Mouse (Mus musculus): ENCODE measurements around the gene Mrps2. TPM values are rescaled to one million over a fixed set of nuclear protein-coding genes. Genes with fewer than 3 reads are reported as not detected.
"Not testable (repeated sequence)": the region's sequence is repeated elsewhere in the genome, so short reads cannot be mapped to it uniquely, and the experiment has no call there.

Gene Mrps2
- polyA plus RNA-seq, 1 experiment from 2014 or later: 52.7 TPM

GRCm38 (mm10) chr2:28506291-28506690 lies 38.4 kb downstream of the Mrps2 start:
- H3K27me3 ChIP-seq (ENCODE audit: control insufficient read depth, insufficient read depth, low read depth, low read length): no peaks in the 10 kb centered on the region
- H3K36me3 ChIP-seq (ENCODE audit: control insufficient read depth, insufficient read depth, low read length): no peaks in the 10 kb centered on the region
- ATAC-seq (ENCODE audit: low read depth): no peak
- no peak overlapping the region for H3K4me3 ChIP-seq (ENCODE audit: low read length)
- 80% methylated on average over 6 of the region's 6 CpGs for WGBS
- H3K9ac ChIP-seq (ENCODE audit: low read length): no peak overlapping the region
- no peaks in the 10 kb centered on the region for H3K4me1 ChIP-seq (replicated peaks; ENCODE audit: control insufficient read depth, insufficient read depth, low read length)
- H3K27ac ChIP-seq (ENCODE audit: low read length): no peak overlapping the region
- no peak overlapping the region for H3K4me2 ChIP-seq (ENCODE audit: low read depth, low read length)
- H3K9me3 ChIP-seq (ENCODE audit: control insufficient read depth, low read length): no peaks in the 10 kb centered on the region

DNA sequence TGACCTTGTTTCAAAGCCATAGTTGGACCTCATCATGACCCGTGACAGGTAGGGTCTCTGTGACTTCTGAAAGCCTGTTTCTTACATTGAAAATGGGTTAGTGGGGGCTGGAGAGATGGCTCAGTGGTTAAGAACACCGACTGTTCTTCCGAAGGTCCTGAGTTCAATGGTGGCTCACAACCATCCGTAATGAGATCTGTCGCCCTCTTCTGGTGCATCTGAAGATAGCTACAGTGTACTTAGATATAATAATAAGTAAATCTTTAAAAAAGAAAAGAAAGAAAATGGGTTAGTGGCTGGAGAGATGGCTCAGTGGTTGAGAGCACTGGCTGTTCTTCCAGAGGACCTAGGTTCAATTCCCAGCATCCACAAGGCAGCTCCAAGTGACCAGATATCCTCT lies 43.7 kb downstream of the Mrps2 start:
- not testable (repeated sequence) for H3K4me3 ChIP-seq (ENCODE audit: low read length); H3K9me3 ChIP-seq (ENCODE audit: control insufficient read depth, low read length); H3K9ac ChIP-seq (ENCODE audit: low read length); H3K36me3 ChIP-seq (ENCODE audit: control insufficient read depth, insufficient read depth, low read length); H3K27me3 ChIP-seq (ENCODE audit: control insufficient read depth, insufficient read depth, low read depth, low read length); ATAC-seq (ENCODE audit: low read depth); H3K4me2 ChIP-seq (ENCODE audit: low read depth, low read length); H3K27ac ChIP-seq (ENCODE audit: low read length)
- 45% methylated on average over 5 of the region's 5 CpGs for WGBS
- peaks cover 11% of the 10 kb centered on the region for H3K4me1 ChIP-seq (replicated peaks; ENCODE audit: control insufficient read depth, insufficient read depth, low read length)

- Histone ChIP-seq H3K9me3 (ENCODE audit: control insufficient read depth, low read length) (no peaks in the 10 kb centered on the region), H3K36me3 (ENCODE audit: control insufficient read depth, insufficient read depth, low read length) (no peaks in the 10 kb centered on the region), H3K4me3 (ENCODE audit: low read length) (peak within 1 kb of the TSS; percentile 74), H3K27me3 (ENCODE audit: control insufficient read depth, insufficient read depth, low read depth, low read length) (no peaks in the 10 kb centered on the region), H3K9ac (ENCODE audit: low read length) (peak within 1 kb of the TSS; percentile 86), H3K4me2 (ENCODE audit: low read depth, low read length) (peak within 1 kb of the TSS; percentile 98), H3K27ac (ENCODE audit: low read length) (peak within 1 kb of the TSS; percentile 67), H3K4me1 (replicated peaks; ENCODE audit: control insufficient read depth, insufficient read depth, low read length) (peaks cover 11% of the 10 kb centered on the region)
- ATAC-seq (ENCODE audit: low read depth): peak; percentile 76
- WGBS: under 1% methylated on average over 46 of the region's 71 CpGs
These were observed 45.0 kb downstream of the Mrps2 start, which contains the start of gene Ralgds for GRCm38 (mm10) chr2:28512798-28513401. Gene Ralgds (plus strand): TSS chr2:28513125.

GRCm38 (mm10) chr2:28513431-28514370 lies 45.8 kb downstream of the Mrps2 start:
- Histone ChIP-seq H3K27ac (ENCODE audit: low read length) (peak overlapping the region; percentile 67), H3K4me1 (replicated peaks; ENCODE audit: control insufficient read depth, insufficient read depth, low read length) (peaks cover 11% of the 10 kb centered on the region), H3K9ac (ENCODE audit: low read length) (peak overlapping the region; percentile 86), H3K27me3 (ENCODE audit: control insufficient read depth, insufficient read depth, low read depth, low read length) (no peaks in the 10 kb centered on the region), H3K4me3 (ENCODE audit: low read length) (peak overlapping the region; percentile 74), H3K9me3 (ENCODE audit: control insufficient read depth, low read length) (no peaks in the 10 kb centered on the region), H3K36me3 (ENCODE audit: control insufficient read depth, insufficient read depth, low read length) (no peaks in the 10 kb centered on the region), H3K4me2 (ENCODE audit: low read depth, low read length) (peak overlapping the region; percentile 98)
- ATAC-seq (ENCODE audit: low read depth): peak; percentile 53
- WGBS: 6% methylated on average over 37 of the region's 47 CpGs

- Histone ChIP-seq H3K4me2 (ENCODE audit: low read depth, low read length) (peak overlapping the region; percentile 98), H3K4me3 (ENCODE audit: low read length) (peak overlapping the region; percentile 74), H3K27me3 (ENCODE audit: control insufficient read depth, insufficient read depth, low read depth, low read length) (no peaks in the 10 kb centered on the region), H3K4me1 (replicated peaks; ENCODE audit: control insufficient read depth, insufficient read depth, low read length) (peaks cover 11% of the 10 kb centered on the region), H3K9me3 (ENCODE audit: control insufficient read depth, low read length) (no peaks in the 10 kb centered on the region), H3K9ac (ENCODE audit: low read length) (peak overlapping the region; percentile 86), H3K27ac (ENCODE audit: low read length) (no peak overlapping the region), H3K36me3 (ENCODE audit: control insufficient read depth, insufficient read depth, low read length) (no peaks in the 10 kb centered on the region)
- WGBS: 19% methylated on average over 5 of the region's 5 CpGs
- ATAC-seq (ENCODE audit: low read depth): peak; percentile 21; the same call in 1 of the 2 replicates
These were observed 46.6 kb downstream of the Mrps2 start for GRCm38 (mm10) chr2:28514489-28514888.

GRCm38 (mm10) chr2:28517206-28517909 lies 49.5 kb downstream of the Mrps2 start:
- peak; percentile 29; the same call in 1 of the 2 replicates for ATAC-seq (ENCODE audit: low read depth)
- no peak overlapping the region for H3K9ac ChIP-seq (ENCODE audit: low read length)
- no peak overlapping the region for H3K4me3 ChIP-seq (ENCODE audit: low read length)
- H3K27me3 ChIP-seq (ENCODE audit: control insufficient read depth, insufficient read depth, low read depth, low read length): no peaks in the 10 kb centered on the region
- peaks cover 11% of the 10 kb centered on the region for H3K4me1 ChIP-seq (replicated peaks; ENCODE audit: control insufficient read depth, insufficient read depth, low read length)
- no peak overlapping the region for H3K4me2 ChIP-seq (ENCODE audit: low read depth, low read length)
- no peaks in the 10 kb centered on the region for H3K36me3 ChIP-seq (ENCODE audit: control insufficient read depth, insufficient read depth, low read length)
- no peak overlapping the region for H3K27ac ChIP-seq (ENCODE audit: low read length)
- 48% methylated on average over 5 of the region's 5 CpGs for WGBS
- H3K9me3 ChIP-seq (ENCODE audit: control insufficient read depth, low read length): no peaks in the 10 kb centered on the region

DNA sequence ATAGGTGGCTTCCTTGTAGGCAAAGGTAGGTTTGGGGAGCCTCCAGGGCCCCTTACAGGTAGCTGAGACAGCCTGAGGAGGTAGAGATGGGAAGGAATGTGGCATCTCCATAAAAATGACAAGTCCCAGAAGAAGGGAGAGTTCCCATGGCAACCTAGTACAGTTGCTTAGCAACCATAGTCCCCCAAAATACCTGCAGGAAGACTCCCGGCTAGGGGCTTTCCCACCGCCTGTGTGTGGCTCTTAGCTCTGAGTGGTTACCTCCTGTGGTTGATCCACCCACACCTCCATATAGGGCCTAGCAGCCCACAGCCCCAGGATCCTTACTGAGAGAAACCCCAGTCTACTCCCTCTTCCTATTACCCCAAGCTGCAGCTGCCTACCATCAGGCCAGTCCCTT lies 50.4 kb downstream of the Mrps2 start:
- no peak overlapping the region for H3K27ac ChIP-seq (ENCODE audit: low read length)
- no peaks in the 10 kb centered on the region for H3K27me3 ChIP-seq (ENCODE audit: control insufficient read depth, insufficient read depth, low read depth, low read length)
- no peak overlapping the region for H3K4me3 ChIP-seq (ENCODE audit: low read length)
- H3K4me2 ChIP-seq (ENCODE audit: low read depth, low read length): no peak overlapping the region
- no peaks in the 10 kb centered on the region for H3K36me3 ChIP-seq (ENCODE audit: control insufficient read depth, insufficient read depth, low read length)
- H3K4me1 ChIP-seq (replicated peaks; ENCODE audit: control insufficient read depth, insufficient read depth, low read length): peaks cover 11% of the 10 kb centered on the region
- WGBS: 32% methylated on average over 2 of the region's 2 CpGs
- no peak overlapping the region for H3K9ac ChIP-seq (ENCODE audit: low read length)
- H3K9me3 ChIP-seq (ENCODE audit: control insufficient read depth, low read length): no peaks in the 10 kb centered on the region
- no peak for ATAC-seq (ENCODE audit: low read depth)

GRCm38 (mm10) chr2:28520581-28520980 lies 52.7 kb downstream of the Mrps2 start:
- 79% methylated on average over 5 of the region's 5 CpGs for WGBS
- Histone ChIP-seq H3K27me3 (ENCODE audit: control insufficient read depth, insufficient read depth, low read depth, low read length) (no peaks in the 10 kb centered on the region), H3K36me3 (ENCODE audit: control insufficient read depth, insufficient read depth, low read length) (no peaks in the 10 kb centered on the region), H3K9ac (ENCODE audit: low read length) (no peak overlapping the region), H3K4me3 (ENCODE audit: low read length) (no peak overlapping the region), H3K4me1 (replicated peaks; ENCODE audit: control insufficient read depth, insufficient read depth, low read length) (peaks cover 17% of the 10 kb centered on the region), H3K4me2 (ENCODE audit: low read depth, low read length) (no peak overlapping the region), H3K9me3 (ENCODE audit: control insufficient read depth, low read length) (no peaks in the 10 kb centered on the region), H3K27ac (ENCODE audit: low read length) (no peak overlapping the region)
- no peak for ATAC-seq (ENCODE audit: low read depth)

Data from lung, embryonic 16.5 days (tissue).